In genomic region chr8:124177092-124177491, GRCm38 (mm10) we compare ENCODE assay signal across 4 mouse cellular contexts. TPM values are rescaled to one million over a fixed set of nuclear protein-coding genes. Genes with fewer than 3 reads are reported as not detected.
DNase-seq lines count a peak whose midpoint lies in the region; TF ChIP-seq lines count a peak whose summit lies in the region.
"Not testable (repeated sequence)": the region's sequence is repeated elsewhere in the genome, so short reads cannot be mapped to it uniquely, and the experiment has no call there.

No protein-coding gene starts in this region.

- peak; percentile 45 for DNase-seq in A20 (ENCODE audit: low read depth, low spot score)
- DNase-seq in splenic B cell, adult 2 months (ENCODE audit: low read depth, low spot score), result peak; percentile 5

- peak overlapping the region; percentile 33 for H3K27ac ChIP-seq in bone marrow macrophage, adult 2 months (ENCODE audit: insufficient read depth, low read depth, low read length)

- not testable (repeated sequence) for H3K36me3 ChIP-seq in megakaryocyte, embryonic 14.5 days (replicated peaks; ENCODE audit: low read length); splenic B cell, adult 2 months (ENCODE audit: control insufficient read depth, insufficient read depth, low read length, poor library complexity, severe bottlenecking)

- not testable (repeated sequence) for TF ChIP-seq POLR2A in bone marrow macrophage, adult 2 months (IDR thresholded peaks at IDR 0.05; ENCODE audit: borderline replicate concordance, low read depth, low read length)

- H3K4me3 ChIP-seq in bone marrow macrophage, adult 2 months (ENCODE audit: insufficient read depth, low read length), result not testable (repeated sequence)
- peak overlapping the region; percentile 7 for H3K4me3 ChIP-seq in megakaryocyte, embryonic 14.5 days (replicated peaks)

- not testable (repeated sequence) for H3K4me1 ChIP-seq in bone marrow macrophage, adult 2 months (ENCODE audit: control insufficient read depth, insufficient read depth, low read length)
- peaks cover 10% of the 10 kb centered on the region; the same call in 1 of the 2 replicates for H3K4me1 ChIP-seq in megakaryocyte, embryonic 14.5 days

- H3K27me3 ChIP-seq in megakaryocyte, embryonic 14.5 days (replicated peaks), result peaks cover 51% of the 10 kb centered on the region
- not testable (repeated sequence) for H3K27me3 ChIP-seq in splenic B cell, adult 2 months (ENCODE audit: control insufficient read depth, insufficient read depth, low read length, poor library complexity, severe bottlenecking)

- not testable (repeated sequence) for TF ChIP-seq CTCF in bone marrow macrophage, adult 2 months (IDR thresholded peaks at IDR 0.05; ENCODE audit: low read depth, low read length)

- H3K9me3 ChIP-seq in megakaryocyte, embryonic 14.5 days, result peaks cover 33% of the 10 kb centered on the region

RNA-seq across cellular contexts. Expression of gene Galnt2, which starts 54.1 kb away (rescaled TPM):
- polyA plus RNA-seq in bone marrow macrophage, adult 2 months (2012; ENCODE audit: insufficient read depth, insufficient read length, missing spikeins), result 43.9 and 57.1 TPM in 2 replicates
- 55.0 and 143 TPM in 2 replicates for polyA plus RNA-seq in megakaryocyte, embryonic 14.5 days (2012; ENCODE audit: insufficient read depth, low replicate concordance)
